Mouse (Mus musculus): ENCODE data around the gene Gm5485.
A peak's percentile ranks its signal among the peaks of the same experiment; 100 is the strongest.

The Gm5485 gene

DNA sequence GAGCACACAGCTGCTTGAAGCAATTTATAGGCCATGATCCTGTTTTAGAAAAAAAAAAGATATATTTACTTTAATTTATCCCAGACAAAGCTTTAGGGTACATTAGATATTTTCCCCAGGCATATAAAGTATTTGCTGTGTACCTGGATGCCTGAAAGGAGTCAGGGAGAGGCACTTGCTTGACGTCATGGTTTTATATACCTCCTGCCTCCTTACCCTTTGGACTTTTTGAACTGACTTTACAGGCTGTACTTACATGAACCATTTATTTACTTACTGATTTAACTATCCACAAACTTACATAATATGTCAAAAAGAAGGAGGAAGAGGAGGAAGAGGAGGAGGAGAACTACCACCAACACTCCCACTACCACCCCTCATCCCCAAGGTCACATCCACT is at the start of gene Gm5485:
TSS of gene Gm5485 (minus strand) at position 171 of the 400 bp plus-strand sequence.
- DNase-seq (ENCODE audit: low read depth): no peak

DNA sequence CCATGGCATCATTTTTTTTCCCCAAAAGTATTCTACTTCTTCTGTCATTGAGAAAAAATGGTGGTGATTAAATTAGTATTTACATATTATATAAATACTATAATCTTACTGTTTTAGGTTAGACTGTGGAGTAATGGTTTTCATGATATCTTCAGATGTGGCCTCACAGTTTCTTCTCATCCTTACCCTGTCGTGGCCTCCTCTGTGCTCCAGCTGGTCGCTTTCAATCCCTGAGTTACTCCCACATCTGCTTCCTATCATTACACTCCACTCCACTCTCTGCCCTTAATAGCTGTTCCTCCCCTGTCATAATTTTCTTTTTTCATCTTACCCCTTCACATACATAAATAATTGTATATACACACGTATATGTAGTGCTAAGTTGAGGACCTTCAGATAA is 41.0 kb upstream of the Gm5485 start:
- DNase-seq (ENCODE audit: low read depth): no peak

DNA sequence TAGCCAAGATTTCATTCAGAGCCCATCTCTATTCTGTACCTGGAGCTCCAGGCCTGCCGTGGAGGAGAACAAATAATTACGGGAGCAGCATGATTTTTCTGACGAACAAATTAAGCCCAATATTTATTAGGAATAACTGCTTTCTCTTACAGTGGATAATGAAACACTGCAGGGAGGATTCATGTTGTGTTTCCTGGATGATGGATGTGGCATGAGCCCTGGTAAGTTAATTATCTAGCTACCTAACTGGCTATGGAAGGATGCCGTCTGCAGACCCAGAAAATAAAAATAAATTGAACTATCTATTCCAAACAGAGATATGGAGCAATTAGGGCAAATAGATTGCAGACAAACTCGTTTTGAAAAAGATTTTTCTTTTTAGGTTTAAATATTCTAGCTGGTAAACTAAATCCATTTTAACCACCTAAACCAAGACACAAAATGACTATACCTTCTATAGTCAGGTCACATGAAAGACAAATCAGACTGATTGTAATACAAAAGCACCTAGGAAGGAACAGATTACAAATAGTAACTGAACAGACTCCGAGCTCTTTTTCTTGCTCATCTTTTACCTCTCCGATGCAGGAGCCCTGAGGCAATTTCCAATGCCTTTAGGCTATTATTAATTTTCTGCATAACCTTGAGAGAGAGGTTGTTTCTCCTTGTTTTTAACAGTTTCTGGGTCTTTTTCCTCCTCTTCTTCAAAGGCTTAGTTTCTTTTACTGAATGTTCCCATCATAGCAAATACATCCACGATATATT is 34.1 kb upstream of the Gm5485 start:
- no peak for DNase-seq (ENCODE audit: low read depth)

DNA sequence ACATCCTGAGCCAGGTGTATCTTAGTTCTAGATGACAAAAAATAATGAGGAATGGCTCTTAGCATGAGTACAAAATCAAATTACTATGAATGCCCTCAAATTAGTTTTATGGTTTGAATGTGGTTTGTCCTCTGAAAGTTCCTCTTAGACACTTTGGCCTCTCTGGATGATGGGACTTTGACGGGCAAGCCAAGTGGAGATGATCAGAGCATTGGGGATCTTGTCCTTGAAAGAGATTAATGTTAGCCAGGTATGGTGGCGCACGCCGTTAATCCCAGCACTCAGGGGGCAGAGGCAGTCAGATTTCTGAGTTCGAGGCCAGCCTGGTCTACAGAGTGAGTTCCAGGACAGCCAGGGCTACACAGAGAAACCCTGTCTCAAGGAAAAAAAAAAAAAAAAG is 32.4 kb upstream of the Gm5485 start:
- DNase-seq (ENCODE audit: low read depth): no peak

- DNase-seq (ENCODE audit: low read depth): no peak
Measured at GRCm38 (mm10) chr16:48437476-48437875, 25.3 kb upstream of the Gm5485 start.

DNA sequence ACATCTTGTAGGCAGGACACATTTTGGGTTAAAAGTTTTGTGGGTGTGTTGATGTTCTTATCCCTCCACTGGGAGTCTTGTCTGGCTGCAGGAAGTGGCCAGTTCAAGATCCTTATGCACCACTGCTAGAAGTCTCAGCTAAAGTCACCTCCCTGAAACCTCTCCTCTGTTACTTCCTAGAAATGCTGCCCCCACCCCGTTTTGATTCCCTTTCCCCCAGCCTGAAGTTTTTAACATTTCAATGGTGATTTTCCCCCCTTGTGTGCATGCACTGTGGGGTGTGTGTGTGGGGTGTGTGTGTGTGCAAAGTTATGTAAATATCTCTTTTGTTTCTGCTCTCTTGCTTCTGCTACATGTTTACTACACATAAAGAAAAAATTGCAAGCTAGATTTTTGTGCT is 23.2 kb upstream of the Gm5485 start:
- DNase-seq (ENCODE audit: low read depth): no peak

- no peak for DNase-seq (ENCODE audit: low read depth)
Measured at GRCm38 (mm10) chr16:48431027-48431426, 18.8 kb upstream of the Gm5485 start, which contains the start of gene Morc1. Gene Morc1, plus strand, starts transcription at chr16:48431237.

- DNase-seq (ENCODE audit: low read depth): no peak
Measured at GRCm38 (mm10) chr16:48429427-48429826, 17.2 kb upstream of the Gm5485 start.

- DNase-seq (ENCODE audit: low read depth): no peak
Measured at GRCm38 (mm10) chr16:48424069-48424468, 11.9 kb upstream of the Gm5485 start.

DNA sequence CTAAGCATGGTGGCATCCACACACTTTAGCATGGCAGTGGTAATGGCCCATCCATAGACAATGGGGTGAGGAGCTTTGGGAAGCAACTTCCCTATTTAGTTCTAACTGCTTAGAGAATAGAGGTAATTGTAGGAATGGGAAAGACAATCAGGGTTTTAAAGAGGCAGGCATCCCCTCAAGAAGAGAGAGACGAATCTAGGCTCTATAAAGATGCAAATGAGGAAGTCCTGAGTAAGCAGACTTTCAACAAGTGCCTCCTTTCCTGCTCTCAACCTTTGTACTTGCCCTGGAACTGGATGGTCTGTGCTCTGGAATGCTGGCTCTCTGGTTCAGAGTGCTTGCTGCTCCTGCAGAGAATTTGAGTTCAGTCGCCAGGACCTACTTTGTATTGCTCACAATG is 10.3 kb upstream of the Gm5485 start:
- no peak for DNase-seq (ENCODE audit: low read depth)

DNA sequence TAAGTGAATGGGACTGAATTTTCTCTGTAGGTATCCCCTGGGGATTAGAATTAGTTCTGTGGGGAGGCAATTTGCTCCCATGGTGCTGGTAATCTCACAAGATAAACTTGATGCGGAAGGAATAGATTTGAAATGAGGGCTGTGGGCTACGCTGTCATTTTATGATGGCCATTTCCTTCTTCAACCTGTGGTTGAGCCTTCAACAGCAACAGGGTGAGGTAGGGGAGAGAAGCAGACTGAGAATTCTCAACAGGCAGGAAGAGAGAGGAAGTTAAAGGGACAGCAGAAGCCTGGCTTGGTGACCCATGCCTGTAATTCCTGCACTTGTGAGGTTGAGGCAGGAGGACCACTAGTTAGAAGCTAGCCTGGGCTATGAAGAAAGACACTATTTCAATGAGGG is 6.8 kb upstream of the Gm5485 start:
- DNase-seq (ENCODE audit: low read depth): no peak

GRCm38 (mm10) chr16:48418557-48418956 is 6.3 kb upstream of the Gm5485 start:
- DNase-seq (ENCODE audit: low read depth): no peak

- DNase-seq (ENCODE audit: low read depth): no peak
Measured at GRCm38 (mm10) chr16:48410125-48410524, 2.1 kb downstream of the Gm5485 start.

DNA sequence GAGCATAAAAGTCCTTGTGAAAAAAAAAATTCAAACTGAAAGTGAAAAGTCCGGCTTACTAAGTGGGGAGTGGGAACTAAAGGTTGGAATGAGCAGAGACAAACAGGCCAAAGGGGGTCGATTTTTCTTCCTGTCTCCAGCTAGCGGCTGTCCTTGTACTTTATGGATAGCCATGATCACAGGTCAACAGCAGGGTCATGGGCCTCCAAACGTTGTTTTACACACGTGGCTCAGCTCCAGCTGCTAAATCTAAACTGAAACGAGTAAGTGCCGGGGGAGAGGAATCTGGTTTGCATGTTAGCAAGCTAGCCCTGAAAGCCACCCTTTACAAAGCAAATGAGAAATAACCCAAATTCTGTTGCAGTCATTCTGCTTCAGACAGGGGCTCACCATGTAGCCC is 2.6 kb downstream of the Gm5485 start:
- DNase-seq (ENCODE audit: low read depth): no peak

- no peak for DNase-seq (ENCODE audit: low read depth)
Measured at GRCm38 (mm10) chr16:48405674-48406403, 6.4 kb downstream of the Gm5485 start.

- DNase-seq (ENCODE audit: low read depth): no peak
Measured at GRCm38 (mm10) chr16:48404009-48404408, 8.2 kb downstream of the Gm5485 start.

DNA sequence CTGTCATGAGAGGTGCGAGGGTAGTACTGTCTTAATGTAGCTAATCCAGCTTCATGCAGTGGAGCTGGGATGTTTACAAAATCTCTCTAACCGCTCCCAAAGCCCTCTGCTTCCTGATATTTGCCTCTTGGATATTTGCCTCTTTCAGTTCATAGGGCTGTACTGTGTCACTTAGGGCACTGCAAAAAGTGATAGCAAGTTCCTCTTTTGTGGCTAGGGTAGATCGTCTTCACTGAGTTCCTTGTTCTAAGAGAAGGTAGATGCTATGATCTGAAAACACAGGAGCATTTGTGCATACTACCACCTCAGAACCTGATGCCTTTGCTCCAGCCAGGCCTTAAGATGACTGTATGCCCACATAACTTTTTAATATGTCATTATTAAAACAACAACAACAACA is 8.8 kb downstream of the Gm5485 start:
- DNase-seq (ENCODE audit: low read depth): peak; percentile 8

DNA sequence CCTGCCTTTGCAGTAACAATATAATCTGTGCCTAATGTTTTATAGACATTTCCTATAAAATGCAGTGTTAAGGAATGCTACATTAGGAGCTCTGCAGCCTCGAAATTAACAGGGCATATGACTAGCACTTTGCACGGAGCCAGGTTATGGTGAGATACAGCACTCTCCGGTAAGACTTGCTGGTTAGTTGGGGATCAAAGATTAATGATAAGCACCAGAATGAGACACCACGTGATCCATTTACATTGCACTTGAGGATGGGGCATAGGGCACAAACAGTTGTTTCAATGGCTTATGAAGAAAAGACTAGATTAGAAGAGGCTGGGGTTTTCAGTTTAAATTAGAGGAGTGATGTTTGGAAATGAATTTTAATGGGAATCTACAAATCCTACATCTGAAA is 9.3 kb downstream of the Gm5485 start:
- DNase-seq (ENCODE audit: low read depth): no peak

- DNase-seq (ENCODE audit: low read depth): no peak
Measured at GRCm38 (mm10) chr16:48395278-48395677, 16.9 kb downstream of the Gm5485 start.

DNA sequence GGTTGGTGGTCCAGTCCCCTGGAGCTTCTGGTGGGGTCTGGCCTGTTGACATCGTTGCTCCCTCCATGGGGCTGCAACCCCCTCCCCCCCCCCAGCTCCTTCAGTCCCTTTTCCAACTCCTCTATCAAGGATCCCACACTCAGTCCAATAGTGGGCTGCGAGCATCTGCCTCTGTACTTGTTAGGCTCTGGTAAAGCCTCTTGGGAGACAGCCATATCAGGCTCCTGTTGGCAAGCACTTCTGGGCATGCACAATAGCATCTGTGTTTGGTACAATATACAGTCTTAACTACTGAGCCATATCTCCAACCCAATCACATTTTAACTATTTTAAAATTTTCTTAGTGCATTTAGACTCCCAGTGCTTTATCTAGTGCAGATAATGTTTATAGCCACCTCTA is 25.2 kb downstream of the Gm5485 start:
- no peak for DNase-seq (ENCODE audit: low read depth)

- DNase-seq (ENCODE audit: low read depth): no peak
Measured at GRCm38 (mm10) chr16:48383582-48384257, 28.5 kb downstream of the Gm5485 start.

DNA sequence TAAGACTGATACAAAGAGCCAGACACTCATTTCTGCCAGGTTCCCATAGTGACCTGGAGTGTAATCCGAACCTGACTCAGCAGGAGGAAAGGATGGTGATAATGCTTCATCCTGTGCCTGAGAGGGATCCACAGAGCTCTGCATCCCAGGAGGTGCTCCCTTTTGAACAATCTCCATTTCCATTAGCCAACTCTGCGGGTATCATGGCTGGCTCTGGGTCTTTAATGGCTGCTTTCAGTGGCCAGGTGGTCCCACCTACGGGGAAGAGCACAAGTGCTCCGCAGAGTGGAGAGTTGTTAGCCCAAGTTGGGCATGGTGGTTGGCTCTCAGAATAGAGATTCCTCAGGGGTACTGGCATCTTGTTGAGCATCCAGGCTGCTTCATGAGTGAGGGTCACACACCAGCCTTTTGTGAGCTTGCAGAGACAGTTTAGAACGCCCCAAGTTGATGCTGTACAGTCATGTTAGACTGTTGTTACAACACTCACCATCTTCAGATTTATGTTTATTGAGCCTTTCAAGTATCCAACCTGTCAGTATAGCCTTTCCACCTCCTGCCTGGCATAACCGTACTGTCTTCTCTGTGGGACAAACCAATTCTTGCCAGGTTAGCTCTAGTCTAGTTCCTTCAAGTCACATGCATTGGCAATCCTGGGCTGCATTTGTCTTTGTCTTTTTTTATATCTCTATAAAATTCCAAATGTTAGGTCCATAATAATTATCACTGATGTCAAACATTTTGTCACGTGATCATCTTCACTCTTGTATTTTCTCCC is 38.3 kb downstream of the Gm5485 start:
- DNase-seq (ENCODE audit: low read depth): no peak

All from 416B (cell line).